Mouse (Mus musculus) stomach, postnatal 0 days (tissue): ENCODE measurements at regions not wholly inside any gene's neighbourhood (a gene's known extent, or its start where the extent isn't known, plus 50 kb on each side); places are given as distances from the start of the nearest gene placed in this dataset.

ENCODE experiments used
- ATAC-seq: fragments of 200-750 bp; cut with Nextera tagmentation; 2 replicates; pipeline ENCODE4 v1.8.0; 2017; ENCODE audit not compliant: low FRiP score, low TSS enrichment
- DNase-seq: peaks from one replicate; pipeline ENCODE4 v3.0.0-alpha.2; 2016; ENCODE audit warnings: low spot score
- H3K27ac ChIP-seq: fragments of 300-500 bp; sonication (generic); replicated peaks from 2 replicates; pipeline ENCODE4 v1.5.1; 2014; ENCODE audit warnings: mild to moderate bottlenecking, control low read depth
- H3K27me3 ChIP-seq: fragments of 300-500 bp; sonication (generic); 2 replicates; pipeline ENCODE4 v1.6.1; 2014; ENCODE audit warnings: low read length; ENCODE audit not compliant: control insufficient read depth, insufficient read depth
- H3K36me3 ChIP-seq: fragments of 300-500 bp; sonication (generic); 2 replicates; pipeline ENCODE4 v1.6.1; 2014; ENCODE audit warnings: low read length, mixed read lengths; ENCODE audit not compliant: control insufficient read depth, insufficient read depth
- H3K4me1 ChIP-seq: fragments of 300-500 bp; sonication (generic); replicated peaks from 2 replicates; pipeline ENCODE4 v1.6.1; 2014; ENCODE audit warnings: antibody characterized with exemption; ENCODE audit not compliant: control insufficient read depth, insufficient read depth
- H3K4me2 ChIP-seq: fragments of 300-500 bp; sonication (generic); replicated peaks from 2 replicates; pipeline ENCODE4 v1.6.1; 2014; ENCODE audit warnings: low read depth, mild to moderate bottlenecking, control low read depth, moderate library complexity
- H3K4me3 ChIP-seq: fragments of 300-500 bp; sonication (generic); 2 replicates; pipeline ENCODE4 v1.5.1; 2014; ENCODE audit warnings: low read depth, low read length, control low read depth
- H3K9ac ChIP-seq: fragments of 300-500 bp; sonication (generic); 2 replicates; pipeline ENCODE4 v1.6.1; 2014; ENCODE audit warnings: mild to moderate bottlenecking, low read length, control low read depth, mixed read lengths
- H3K9me3 ChIP-seq: fragments of 300-500 bp; sonication (generic); 2 replicates; pipeline ENCODE4 v1.6.1; 2016; ENCODE audit warnings: low read length; ENCODE audit not compliant: control insufficient read depth
- CTCF ChIP-seq: IDR thresholded peaks from 2 replicates; pipeline ENCODE4 v1.5.1; 2016; ENCODE audit warnings: antibody characterized with exemption, low read depth, mild to moderate bottlenecking, moderate library complexity
- EP300 ChIP-seq: optimal IDR thresholded peaks from 2 replicates; pipeline ENCODE3; 2016; ENCODE audit warnings: antibody characterized with exemption
- WGBS: fragments of 180-500 bp; shearing (Covaris S2); extraction: QIAGEN DNeasy Blood & Tissue Kit; methylation state at CpG from one replicate; pipeline ENCODE4 v1.1.7; 2014; 5-methylcytosine and 5-hydroxymethylcytosine counted together

DNA sequence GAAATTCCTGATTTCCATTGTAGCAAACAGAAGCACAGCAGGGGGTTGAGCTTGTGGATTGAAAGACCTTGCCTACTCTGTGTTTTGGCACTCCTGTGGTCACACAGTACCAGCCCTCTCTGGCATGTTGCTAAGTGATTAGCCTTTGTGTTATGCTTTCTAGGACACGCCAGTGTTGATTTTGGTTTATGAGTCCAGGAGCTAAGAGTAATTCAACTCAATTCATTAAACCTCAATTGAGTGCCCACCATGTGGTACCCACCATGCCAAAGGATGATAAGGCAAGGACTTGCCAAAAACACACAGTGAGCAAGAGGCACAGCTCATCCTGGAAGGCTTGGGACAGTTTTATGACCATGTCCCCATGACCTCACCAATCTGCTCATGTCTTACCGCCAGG lies 221.1 kb upstream of the Sox14 start:
- no peak overlapping the region for H3K4me2 ChIP-seq
- ATAC-seq (no peak), DNase-seq (no peak)
- no peaks in the 10 kb centered on the region for H3K4me1 ChIP-seq
- no peaks in the 10 kb centered on the region for H3K36me3 ChIP-seq
- H3K27me3 ChIP-seq, result no peaks in the 10 kb centered on the region
- no peak overlapping the region for H3K9ac ChIP-seq
- H3K27ac ChIP-seq, result no peak overlapping the region
- TF ChIP-seq EP300, result no peak
- TF ChIP-seq CTCF, result no peak
- WGBS, result 67% methylated on average over 2 of the region's 2 CpGs
- H3K9me3 ChIP-seq, result no peaks in the 10 kb centered on the region
- H3K4me3 ChIP-seq, result no peak overlapping the region

DNA sequence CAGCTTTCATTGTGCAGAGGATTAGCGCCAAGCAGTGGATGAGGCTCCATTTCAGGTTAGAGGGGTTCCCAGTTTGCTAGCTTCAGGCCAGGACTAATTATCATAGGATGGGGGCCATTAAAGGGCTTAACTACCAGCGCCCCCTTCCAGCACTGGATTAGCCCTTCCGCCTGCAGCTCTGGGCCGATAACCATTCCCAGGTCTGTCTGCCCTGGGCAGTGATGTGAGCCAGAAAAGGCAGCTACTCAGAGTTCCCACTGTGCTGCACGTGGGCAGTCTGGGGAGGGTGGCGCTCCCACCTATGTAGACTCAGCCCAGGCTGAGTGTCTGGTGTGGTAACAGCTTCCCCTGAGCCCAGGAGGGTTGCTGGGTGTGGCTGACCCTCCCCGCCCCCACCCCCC lies 219.6 kb upstream of the Sox14 start:
- 25% methylated on average over 7 of the region's 7 CpGs for WGBS
- no peak overlapping the region for H3K4me2 ChIP-seq

DNA sequence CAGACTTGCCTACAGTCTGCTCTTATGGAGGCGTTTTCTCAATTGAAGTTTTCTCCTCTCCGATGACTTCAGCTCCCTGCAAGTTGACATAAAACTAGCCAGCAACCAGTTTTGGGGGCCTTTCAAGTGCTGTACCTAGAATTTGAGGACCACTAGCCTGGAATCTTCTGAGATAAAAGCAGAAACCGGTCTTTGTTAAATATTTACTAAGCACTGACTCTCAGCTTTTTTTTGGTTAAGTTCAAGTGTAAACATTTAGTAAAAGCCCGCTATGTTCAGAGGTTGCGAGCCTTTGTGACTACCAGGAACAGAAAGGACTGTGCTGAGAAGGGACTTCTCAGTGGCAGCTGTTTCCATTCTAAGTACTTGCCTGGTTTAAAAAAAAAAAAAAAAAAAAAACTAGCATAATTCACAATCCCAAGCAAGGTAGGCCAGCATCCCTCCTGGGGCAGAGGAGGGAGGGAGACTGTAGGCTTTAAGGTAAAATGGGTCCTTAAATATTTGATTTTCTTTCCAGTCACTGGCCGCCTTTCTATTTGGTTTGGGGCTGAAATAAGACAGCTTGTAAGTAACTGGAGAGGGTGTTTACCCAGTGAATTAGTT lies 219.1 kb upstream of the Sox14 start:
- Histone ChIP-seq H3K9me3 (no peaks in the 10 kb centered on the region), H3K4me3 (no peak overlapping the region), H3K9ac (no peak overlapping the region), H3K27me3 (no peaks in the 10 kb centered on the region), H3K27ac (no peak overlapping the region), H3K4me1 (no peaks in the 10 kb centered on the region), H3K36me3 (no peaks in the 10 kb centered on the region), H3K4me2 (no peak overlapping the region)
- TF ChIP-seq EP300, result no peak
- TF ChIP-seq CTCF, result no peak
- no peak for DNase-seq
- WGBS, result 31% methylated on average over 6 of the region's 6 CpGs
- ATAC-seq, result no peak

More for the DNA sequence above, 219.6 kb upstream of the Sox14 start:
- ATAC-seq (0 out of 2 replicates have a peak, but pooled peaks have one; percentile 24), DNase-seq (no peak)
- H3K36me3 ChIP-seq, result no peaks in the 10 kb centered on the region
- H3K4me1 ChIP-seq, result no peaks in the 10 kb centered on the region
- H3K27me3 ChIP-seq, result no peaks in the 10 kb centered on the region
- H3K9me3 ChIP-seq, result no peaks in the 10 kb centered on the region
- no peak for TF ChIP-seq CTCF
- TF ChIP-seq EP300, result no peak
- no peak overlapping the region for H3K9ac ChIP-seq
- H3K27ac ChIP-seq, result no peak overlapping the region
- H3K4me3 ChIP-seq, result no peak overlapping the region

DNA sequence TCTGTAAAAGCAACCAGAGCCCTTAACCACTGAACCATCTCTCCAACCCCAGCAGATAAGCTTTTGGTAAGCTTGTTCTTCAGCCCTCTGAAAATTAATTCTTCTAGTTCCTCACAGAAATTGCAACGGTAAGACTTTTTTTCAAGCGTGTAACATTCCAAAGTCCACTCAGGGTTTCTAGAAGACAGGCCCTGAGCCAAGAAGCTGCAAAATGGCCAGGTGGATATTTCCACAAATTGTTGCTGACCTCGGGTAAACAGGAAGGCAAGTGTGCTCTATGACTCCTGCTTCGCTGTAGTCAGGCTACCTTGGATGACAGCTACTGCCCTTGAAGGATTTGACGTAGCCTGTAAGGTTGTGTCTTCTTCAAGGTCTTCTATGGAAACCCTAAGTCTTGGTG lies 195.2 kb upstream of the Sox14 start:
- ATAC-seq (no peak), DNase-seq (no peak)
- H3K27me3 ChIP-seq, result no peaks in the 10 kb centered on the region
- no peak overlapping the region for H3K9ac ChIP-seq
- no peak overlapping the region for H3K4me2 ChIP-seq
- no peak overlapping the region for H3K4me3 ChIP-seq
- 82% methylated on average over 5 of the region's 5 CpGs for WGBS
- H3K36me3 ChIP-seq, result no peaks in the 10 kb centered on the region
- H3K9me3 ChIP-seq, result no peaks in the 10 kb centered on the region
- no peak overlapping the region for H3K27ac ChIP-seq
- H3K4me1 ChIP-seq, result no peaks in the 10 kb centered on the region
- TF ChIP-seq EP300 (no peak), CTCF (no peak)

DNA sequence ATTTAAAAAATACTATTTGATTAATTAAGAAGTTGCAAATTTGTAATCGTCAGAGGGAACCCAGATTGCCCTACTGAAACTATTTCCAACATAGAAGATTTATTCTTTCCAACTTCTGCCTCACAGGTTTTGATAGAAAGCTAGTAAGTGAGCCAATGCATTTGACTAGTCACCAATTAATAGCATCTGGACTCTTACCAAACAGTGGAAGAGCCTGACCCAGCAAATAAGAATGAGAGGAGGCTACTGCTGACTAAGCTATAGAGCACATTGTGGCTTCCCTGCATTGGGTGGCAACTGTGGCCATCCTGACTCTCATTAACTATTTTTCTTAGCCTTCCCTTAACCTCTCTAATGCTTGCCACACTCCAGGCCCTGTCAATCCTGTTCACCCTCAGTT lies 182.6 kb upstream of the Sox14 start:
- Histone ChIP-seq H3K4me3 (no peak overlapping the region), H3K36me3 (no peaks in the 10 kb centered on the region), H3K9me3 (no peaks in the 10 kb centered on the region), H3K9ac (no peak overlapping the region), H3K4me2 (no peak overlapping the region), H3K4me1 (no peaks in the 10 kb centered on the region), H3K27ac (no peak overlapping the region), H3K27me3 (no peaks in the 10 kb centered on the region)
- TF ChIP-seq CTCF (no peak), EP300 (no peak)
- WGBS, result 85% methylated on average over 1 of the region's 1 CpGs
- DNase-seq, result no peak
- ATAC-seq, result no peak

GRCm38 (mm10) chr9:100046213-100046807 lies 170.3 kb upstream of the Sox14 start:
- 45% methylated on average over 13 of the region's 13 CpGs for WGBS
- Histone ChIP-seq H3K4me1 (no peaks in the 10 kb centered on the region), H3K9me3 (no peaks in the 10 kb centered on the region), H3K27ac (no peak overlapping the region), H3K4me2 (no peak overlapping the region), H3K9ac (no peak overlapping the region), H3K36me3 (no peaks in the 10 kb centered on the region), H3K4me3 (no peak overlapping the region), H3K27me3 (no peaks in the 10 kb centered on the region)
- DNase-seq, result no peak
- no peak for ATAC-seq
- TF ChIP-seq EP300 (no peak), CTCF (no peak)
